Mouse (Mus musculus) frontal cortex, postnatal 14 days (tissue): ENCODE measurements around the gene Lrp6.

Source experiments
- DNase-seq, 2 experiments: peaks; one replicate each; pipeline ENCODE4 v3.0.0; 2022; ENCODE audit warnings: low spot score in 2 of 2

The Lrp6 gene

GRCm38 (mm10) chr6:134575288-134575741 lies 8.6 kb upstream of the Lrp6 start:
- no peak for DNase-seq

GRCm38 (mm10) chr6:134567986-134568556 lies 1.3 kb upstream of the Lrp6 start:
- DNase-seq: no peak

- DNase-seq: no peak
These were observed 432 bp downstream of the Lrp6 start for GRCm38 (mm10) chr6:134566248-134566817.

DNA sequence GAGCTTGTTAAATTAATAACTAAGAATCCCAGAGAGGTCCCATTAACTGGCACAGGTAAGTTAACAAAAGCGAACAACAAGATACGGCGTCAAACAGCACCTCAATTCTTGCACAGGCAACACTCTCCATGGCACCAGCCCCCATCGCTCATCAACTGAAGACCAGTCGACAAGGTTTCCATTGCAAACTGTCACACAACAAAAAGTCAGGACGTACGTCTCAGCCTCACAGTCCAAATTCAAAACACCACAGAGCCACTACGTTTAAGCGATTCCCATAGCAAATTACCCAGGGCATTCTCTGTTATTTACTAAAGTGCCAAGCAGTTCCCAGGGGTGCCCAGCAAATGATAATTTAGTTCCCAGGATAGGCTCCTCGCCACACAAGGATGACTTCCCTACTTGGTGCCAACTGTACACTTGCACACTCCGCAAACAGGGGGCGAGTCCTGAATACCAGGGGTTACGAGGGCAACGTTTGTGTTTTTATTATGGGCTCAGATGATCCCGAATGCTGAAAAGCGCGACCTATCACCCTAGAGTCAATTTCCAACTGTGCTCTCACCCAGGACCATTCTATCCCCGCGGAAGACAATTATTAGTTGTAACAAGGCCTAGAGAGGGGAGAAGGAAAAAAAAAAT lies 1.0 kb downstream of the Lrp6 start:
- DNase-seq: peak in 1 of 2 experiments; percentile 14

DNA sequence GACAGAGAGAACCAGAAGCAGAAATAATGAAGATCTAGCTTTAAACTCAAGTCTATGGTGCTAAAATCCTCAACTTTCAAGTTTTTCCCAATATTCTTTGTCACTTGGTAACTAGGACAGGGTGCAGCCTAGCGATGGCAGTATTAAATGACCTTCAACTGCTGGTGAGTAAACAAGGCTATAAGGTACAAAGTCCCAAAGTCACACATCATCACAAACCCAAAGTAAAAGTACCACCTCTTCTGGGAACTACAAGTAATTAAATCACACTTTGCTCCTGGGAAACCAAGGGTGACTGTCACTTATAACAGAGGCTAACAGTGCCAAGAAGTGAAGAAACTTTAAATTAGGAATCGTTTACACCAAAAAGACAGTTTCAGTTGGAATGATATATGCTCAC lies 2.2 kb downstream of the Lrp6 start:
- DNase-seq: no peak

DNA sequence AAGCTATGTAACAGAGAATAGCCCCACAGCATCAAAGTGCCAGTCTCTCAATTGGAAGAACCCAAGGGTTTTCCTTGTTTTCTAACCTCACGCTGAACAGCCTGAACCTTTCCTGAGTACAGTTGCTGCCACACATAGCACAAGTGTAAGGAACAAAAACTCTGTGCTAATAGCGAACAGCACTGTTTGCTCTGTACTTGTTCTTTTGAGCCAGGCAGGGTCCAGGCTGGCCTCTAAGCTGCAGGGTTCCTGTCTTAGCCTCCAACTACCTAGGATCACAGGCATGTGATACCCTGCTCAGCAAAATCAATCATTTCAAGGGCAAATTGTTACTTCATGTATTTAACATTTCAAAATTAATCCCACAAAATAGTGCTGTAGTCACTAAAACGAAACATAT lies 7.1 kb downstream of the Lrp6 start:
- DNase-seq: no peak

GRCm38 (mm10) chr6:134558546-134559129 lies 8.1 kb downstream of the Lrp6 start:
- no peak for DNase-seq

- no peak for DNase-seq
These were observed 9.7 kb downstream of the Lrp6 start for GRCm38 (mm10) chr6:134557043-134557442.

GRCm38 (mm10) chr6:134556185-134556950 lies 10.4 kb downstream of the Lrp6 start:
- DNase-seq: no peak

GRCm38 (mm10) chr6:134555178-134555577 lies 11.6 kb downstream of the Lrp6 start:
- no peak for DNase-seq

GRCm38 (mm10) chr6:134554230-134554629 lies 12.5 kb downstream of the Lrp6 start:
- no peak for DNase-seq

DNA sequence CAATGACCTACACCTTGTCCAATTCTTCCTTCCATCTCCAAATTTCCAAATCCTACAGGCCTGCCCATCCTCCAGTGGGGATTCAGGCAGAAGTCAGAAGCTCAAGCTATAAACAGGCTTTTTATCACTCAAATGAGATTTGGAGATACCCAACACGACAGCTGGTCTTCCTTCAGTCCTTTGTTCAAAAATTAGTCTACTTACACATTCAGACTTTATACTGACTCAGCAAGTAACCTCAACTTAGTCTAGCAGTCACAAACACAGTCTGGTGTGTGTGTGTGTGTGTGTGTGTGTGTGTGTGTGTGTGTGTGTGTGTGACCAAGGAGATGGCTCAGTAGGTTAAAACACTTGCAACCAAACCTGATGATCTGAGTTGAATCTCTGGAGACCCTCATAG lies 15.8 kb downstream of the Lrp6 start:
- DNase-seq: no peak

GRCm38 (mm10) chr6:134550396-134550795 lies 16.4 kb downstream of the Lrp6 start:
- DNase-seq: no peak

DNA sequence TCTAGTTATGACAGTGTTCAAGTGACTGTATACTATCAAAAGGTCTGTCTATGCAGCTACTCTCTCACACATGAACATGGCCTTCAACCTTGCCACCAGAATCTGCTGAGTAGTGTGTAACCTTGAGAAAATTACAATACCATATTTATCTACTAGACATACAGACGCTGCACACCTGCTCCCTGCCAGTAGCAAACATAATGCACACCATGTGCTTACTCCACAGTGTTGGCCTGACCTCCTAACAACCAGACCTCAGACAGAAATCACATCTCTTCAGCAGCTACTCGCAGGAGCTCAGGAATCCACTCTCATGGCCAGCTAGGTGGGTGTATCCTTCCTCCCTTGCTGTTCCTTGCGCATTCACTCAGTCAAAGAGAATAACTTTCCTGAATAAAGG lies 21.9 kb downstream of the Lrp6 start:
- DNase-seq: no peak

DNA sequence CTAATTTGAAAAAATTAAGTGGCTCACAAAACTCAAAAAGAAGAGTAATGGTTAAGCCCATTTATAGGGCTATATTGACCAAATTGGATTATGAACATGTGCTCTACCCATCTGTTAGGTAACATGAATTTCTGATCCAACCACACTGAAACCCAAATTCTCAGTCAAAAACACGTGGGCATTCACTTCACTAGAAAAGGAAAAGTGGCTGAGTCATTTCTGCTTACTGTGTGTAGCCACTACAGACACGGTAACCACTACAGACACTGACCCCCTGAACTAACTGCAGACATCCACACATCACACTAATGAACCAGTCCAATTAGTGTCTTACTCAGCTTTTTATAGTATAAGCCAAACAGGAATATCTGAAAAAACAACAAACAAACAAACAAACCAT lies 22.7 kb downstream of the Lrp6 start:
- no peak for DNase-seq

GRCm38 (mm10) chr6:134543607-134544006 lies 23.2 kb downstream of the Lrp6 start:
- DNase-seq: no peak

DNA sequence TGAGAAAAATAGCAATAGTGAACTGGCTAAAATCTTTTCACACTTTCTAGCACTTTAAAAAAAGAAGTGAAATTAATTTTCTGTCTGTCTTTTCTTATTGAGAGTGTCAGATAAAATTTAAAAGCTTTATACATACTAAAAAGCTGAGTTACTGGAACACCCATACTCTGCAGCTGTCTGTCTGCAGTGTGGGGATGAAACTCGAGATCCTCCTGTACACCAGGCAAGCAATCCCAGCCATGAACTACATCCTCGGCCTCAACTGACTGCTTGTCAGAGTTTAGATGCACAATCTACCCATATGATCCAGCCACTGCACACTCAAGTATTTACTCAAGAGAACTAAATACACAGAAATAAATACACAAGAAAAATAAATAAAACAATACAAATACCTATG lies 24.4 kb downstream of the Lrp6 start:
- DNase-seq: no peak

DNA sequence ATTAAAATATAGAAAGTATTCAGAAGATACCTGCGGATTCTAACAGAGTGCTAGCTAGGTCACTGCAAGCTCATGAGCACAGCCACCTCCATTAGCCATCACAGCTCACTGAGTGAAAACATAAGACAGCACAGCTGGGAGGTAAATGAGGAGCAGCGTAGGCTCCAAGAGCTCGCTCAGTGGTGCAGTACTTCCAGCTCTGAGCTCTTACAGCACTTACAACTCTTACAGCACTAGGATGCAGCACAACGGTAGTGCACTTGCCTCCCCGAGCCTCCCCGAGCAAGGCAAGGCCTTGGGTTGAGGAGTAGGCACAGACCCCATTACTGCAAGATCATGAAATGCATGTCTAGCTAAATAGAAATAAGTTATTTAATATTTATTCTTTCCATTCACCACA lies 26.6 kb downstream of the Lrp6 start:
- DNase-seq: no peak

GRCm38 (mm10) chr6:134539459-134539858 lies 27.3 kb downstream of the Lrp6 start:
- DNase-seq: no peak

DNA sequence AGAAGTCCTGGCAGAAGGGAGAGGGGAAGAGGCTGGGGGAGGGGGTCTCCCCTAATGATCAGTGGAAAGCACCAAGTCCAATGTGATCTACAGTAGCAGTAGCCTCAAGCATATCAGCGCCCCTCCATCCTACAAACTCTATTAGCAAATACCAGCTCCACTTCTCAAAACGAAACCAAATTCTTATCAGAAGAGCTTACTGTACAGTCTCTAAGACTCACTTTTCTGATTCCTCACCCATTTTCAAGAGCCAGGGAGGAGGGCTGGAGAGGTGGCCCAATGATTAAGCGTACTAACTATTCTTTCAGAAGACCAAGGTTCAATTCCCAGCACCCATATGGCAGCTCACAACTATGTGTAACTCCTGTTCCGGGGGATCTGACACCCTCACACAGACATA lies 28.0 kb downstream of the Lrp6 start:
- DNase-seq: no peak

DNA sequence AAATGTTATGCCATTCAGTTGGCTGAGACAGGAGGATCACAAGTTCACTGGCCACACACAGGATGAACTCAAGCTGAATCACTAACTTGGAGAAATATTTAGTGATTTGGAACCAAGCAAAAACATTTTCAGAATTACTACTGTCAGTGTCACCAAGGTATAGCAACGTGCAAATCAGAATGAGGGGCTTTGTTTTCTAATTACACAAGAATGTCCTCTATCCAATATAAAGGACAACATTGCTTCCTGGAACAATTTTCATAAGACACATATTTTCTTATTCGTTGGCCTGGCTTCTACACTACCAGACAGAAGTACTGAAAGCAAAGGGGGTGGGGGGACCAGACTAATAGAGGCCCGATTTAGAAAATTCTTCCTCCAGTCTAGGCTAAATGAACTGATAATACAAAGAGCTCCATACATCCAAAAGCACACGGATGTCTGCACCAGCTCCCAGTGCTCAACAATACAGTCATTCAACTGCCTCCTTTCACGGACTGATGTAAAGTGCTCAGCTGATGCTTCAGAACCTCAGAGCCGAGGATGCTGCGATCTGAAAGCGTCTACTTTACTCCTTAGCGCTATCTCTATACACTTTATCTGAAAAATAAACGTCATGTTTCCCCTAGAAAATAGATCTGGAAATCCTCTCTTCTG lies 29.2 kb downstream of the Lrp6 start:
- no peak for DNase-seq

DNA sequence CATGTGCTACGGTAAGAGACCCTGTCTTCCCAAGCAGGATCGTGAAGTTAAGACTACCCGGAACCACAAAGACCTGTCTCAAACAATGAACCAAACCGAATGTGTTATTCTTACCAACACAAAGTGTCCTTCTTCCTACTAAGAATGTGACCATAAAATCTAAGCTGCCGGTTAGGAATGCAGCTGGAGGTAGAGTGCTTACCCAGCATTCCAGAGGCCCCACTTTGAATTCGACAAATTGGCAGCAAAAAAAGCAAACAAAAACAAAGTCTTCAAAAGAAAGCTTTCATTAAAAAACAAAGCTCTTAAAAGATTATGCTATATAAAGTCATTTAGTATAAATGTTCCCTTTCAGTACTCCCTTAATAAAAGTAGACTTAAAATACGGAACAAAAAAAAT lies 31.6 kb downstream of the Lrp6 start:
- no peak for DNase-seq
